Mouse (Mus musculus) midbrain, embryonic 14.5 days (tissue): ENCODE data around the gene Klk8. TPM values are rescaled to one million over a fixed set of nuclear protein-coding genes. Genes with fewer than 3 reads are reported as not detected.

ENCODE experiments used
- ATAC-seq: fragments of 200-750 bp; cut with Nextera tagmentation; 2 replicates; pipeline ENCODE4 v1.8.0; 2017; ENCODE audit warnings: moderate number of reproducible peaks, moderate library complexity; ENCODE audit not compliant: low FRiP score, low TSS enrichment
- DNase-seq: peaks from one replicate; pipeline ENCODE4 v3.0.0-alpha.2; 2015
- H3K27ac ChIP-seq: fragments of 300-500 bp; sonication (generic); replicated peaks from 2 replicates; pipeline ENCODE4 v1.5.1; 2014; ENCODE audit warnings: mild to moderate bottlenecking, low read depth, low read length, moderate library complexity
- H3K27me3 ChIP-seq: fragments of 300-500 bp; sonication (generic); 2 replicates; pipeline ENCODE4 v1.6.1; 2014; ENCODE audit warnings: low read length, control low read depth, mixed read lengths; ENCODE audit not compliant: control insufficient read depth, insufficient read depth
- H3K36me3 ChIP-seq: fragments of 300-500 bp; sonication (generic); 2 replicates; pipeline ENCODE4 v1.6.1; 2014; ENCODE audit warnings: low read length, control low read depth; ENCODE audit not compliant: control insufficient read depth, insufficient read depth
- H3K4me1 ChIP-seq: fragments of 300-500 bp; sonication (generic); 2 replicates; pipeline ENCODE4 v1.6.1; 2014; ENCODE audit warnings: mild to moderate bottlenecking, antibody characterized with exemption, low read length, control low read depth; ENCODE audit not compliant: control insufficient read depth, insufficient read depth
- H3K4me2 ChIP-seq: fragments of 300-500 bp; sonication (generic); 2 replicates; pipeline ENCODE4 v1.6.1; 2014; ENCODE audit warnings: mild to moderate bottlenecking, low read length, moderate library complexity
- H3K4me3 ChIP-seq: fragments of 300-500 bp; sonication (generic); replicated peaks from 2 replicates; pipeline ENCODE4 v1.5.1; 2014; ENCODE audit warnings: low read depth, low read length
- H3K9ac ChIP-seq: fragments of 300-500 bp; sonication (generic); replicated peaks from 2 replicates; pipeline ENCODE4 v1.6.1; 2014; ENCODE audit warnings: mild to moderate bottlenecking, low read length, moderate library complexity
- H3K9me3 ChIP-seq: fragments of 300-500 bp; sonication (generic); 2 replicates; pipeline ENCODE4 v1.6.1; 2016; ENCODE audit warnings: low read length, control low read depth, mixed read lengths; ENCODE audit not compliant: control insufficient read depth
- WGBS: fragments of 180-500 bp; shearing (Covaris S2); extraction: QIAGEN DNeasy Blood & Tissue Kit; methylation state at CpG from one replicate; pipeline ENCODE4 v1.1.7; 2014; 5-methylcytosine and 5-hydroxymethylcytosine counted together
- polyA plus RNA-seq: library from polyadenylated mRNA; unstranded; fragments of >200 nt; fragmentation: Nextera tagmentation; extraction: Ambion mirVana; gene quantifications from 2 replicates; pipeline ENCODE4 v1.2.1, GENCODE M21; 2014

The Klk8 gene
- polyA plus RNA-seq, 1 experiment from 2014 or later = 6.7 TPM

GRCm38 (mm10) chr7:43841701-43842100, 44.3 kb downstream of the Klk8 start, which contains the start of gene Klk5:
Gene Klk5, plus strand, starts transcription at chr7:43841971.
- no peaks in the 10 kb centered on the region for H3K9me3 ChIP-seq
- no peaks in the 10 kb centered on the region for H3K4me1 ChIP-seq
- no peak within 1 kb of the TSS for H3K9ac ChIP-seq
- H3K36me3 ChIP-seq = no peaks in the 10 kb centered on the region
- DNase-seq (no peak), ATAC-seq (no peak)
- H3K27ac ChIP-seq = no peak within 1 kb of the TSS
- WGBS = 57% methylated on average over 3 of the region's 3 CpGs
- H3K4me2 ChIP-seq = no peak within 1 kb of the TSS
- no peaks in the 10 kb centered on the region for H3K27me3 ChIP-seq
- no peak within 1 kb of the TSS for H3K4me3 ChIP-seq

GRCm38 (mm10) chr7:43843801-43844200, 46.4 kb downstream of the Klk8 start:
- H3K4me1 ChIP-seq = no peaks in the 10 kb centered on the region
- no peaks in the 10 kb centered on the region for H3K9me3 ChIP-seq
- ATAC-seq = no peak
- H3K4me2 ChIP-seq = no peak overlapping the region
- WGBS = 88% methylated on average over 4 of the region's 4 CpGs
- no peak overlapping the region for H3K9ac ChIP-seq
- no peaks in the 10 kb centered on the region for H3K36me3 ChIP-seq
- no peak for DNase-seq
- H3K4me3 ChIP-seq = no peak overlapping the region
- no peak overlapping the region for H3K27ac ChIP-seq
- no peaks in the 10 kb centered on the region for H3K27me3 ChIP-seq

- H3K36me3 ChIP-seq = no peaks in the 10 kb centered on the region
- no peaks in the 10 kb centered on the region for H3K27me3 ChIP-seq
- H3K4me1 ChIP-seq = no peaks in the 10 kb centered on the region
- WGBS = 90% methylated on average over 6 of the region's 6 CpGs
- DNase-seq (no peak), ATAC-seq (no peak)
- H3K27ac ChIP-seq = no peak overlapping the region
- no peaks in the 10 kb centered on the region for H3K9me3 ChIP-seq
- no peak overlapping the region for H3K4me3 ChIP-seq
- H3K9ac ChIP-seq = no peak overlapping the region
- H3K4me2 ChIP-seq = no peak overlapping the region
Measured at GRCm38 (mm10) chr7:43851616-43852015, 54.2 kb downstream of the Klk8 start.

Other genes with a start within 250 kb of the Klk8 start
- gene Zfp658, start 235.3 kb upstream of the Klk8 start, polyA plus RNA-seq = 7.0 and 10.3 TPM in 2 replicates
- 14.5 and 19.4 TPM in 2 replicates for gene Zfp719, start 218.0 kb upstream of the Klk8 start, polyA plus RNA-seq
- gene Zfp819, start 190.4 kb upstream of the Klk8 start, polyA plus RNA-seq = 0.27 and 0.54 TPM in 2 replicates
- 0.15 TPM in 1 of 2 replicates, not detected in the other for gene Ceacam18, start 162.9 kb upstream of the Klk8 start, polyA plus RNA-seq
- gene Siglece, start 137.4 kb upstream of the Klk8 start, polyA plus RNA-seq = 0.21 TPM in 1 of 2 replicates, not detected in the other
- gene Ctu1, start 125.6 kb upstream of the Klk8 start, polyA plus RNA-seq = 16.6 and 23.4 TPM in 2 replicates
- not detected in 2 replicates for gene Klk14, start 107.2 kb upstream of the Klk8 start, polyA plus RNA-seq
- not detected in 2 replicates for gene Klk13, start 85.0 kb upstream of the Klk8 start, polyA plus RNA-seq
- not detected in 2 replicates for gene Klk12, start 28.7 kb upstream of the Klk8 start, polyA plus RNA-seq
- not detected in 2 replicates for gene Klk11, start 23.0 kb upstream of the Klk8 start, polyA plus RNA-seq
- gene Klk10, start 16.5 kb upstream of the Klk8 start, polyA plus RNA-seq = not detected in 2 replicates
- not detected in 2 replicates for gene Klk9, start 5.7 kb upstream of the Klk8 start, polyA plus RNA-seq
- not detected in 2 replicates for gene Klk7, start 13.7 kb downstream of the Klk8 start, polyA plus RNA-seq
- gene Klk6, start 26.9 kb downstream of the Klk8 start, polyA plus RNA-seq = not detected in 2 replicates
- gene Klk5, start 44.4 kb downstream of the Klk8 start, polyA plus RNA-seq = not detected in 2 replicates
- gene Klk4, start 83.6 kb downstream of the Klk8 start, polyA plus RNA-seq = not detected in 2 replicates
- gene Klk15, start 136.2 kb downstream of the Klk8 start, polyA plus RNA-seq = not detected in 2 replicates
- not detected in 2 replicates for gene Klk1b8, start 153.1 kb downstream of the Klk8 start, polyA plus RNA-seq
- gene Klk1b1, start 169.2 kb downstream of the Klk8 start, polyA plus RNA-seq = not detected in 2 replicates
- gene Klk1b9, start 178.5 kb downstream of the Klk8 start, polyA plus RNA-seq = not detected in 2 replicates
- gene Klk1b11, start 198.3 kb downstream of the Klk8 start, polyA plus RNA-seq = not detected in 2 replicates
- gene Klk1b26, start 214.6 kb downstream of the Klk8 start, polyA plus RNA-seq = not detected in 2 replicates